Mouse (Mus musculus) spleen, embryonic (tissue): ENCODE results near the gene Spats2.
"Not testable (repeated sequence)": the region's sequence is repeated elsewhere in the genome, so short reads cannot be mapped to it uniquely, and the experiment has no call there.

Experiments
- CTCF ChIA-PET: fragments of 350-600 bp; sonication (Branson Sonifier 250); formaldehyde crosslinking; loops from one replicate; lab custom pipeline; 2022; lab: Charles Lee

Gene Spats2

DNA sequence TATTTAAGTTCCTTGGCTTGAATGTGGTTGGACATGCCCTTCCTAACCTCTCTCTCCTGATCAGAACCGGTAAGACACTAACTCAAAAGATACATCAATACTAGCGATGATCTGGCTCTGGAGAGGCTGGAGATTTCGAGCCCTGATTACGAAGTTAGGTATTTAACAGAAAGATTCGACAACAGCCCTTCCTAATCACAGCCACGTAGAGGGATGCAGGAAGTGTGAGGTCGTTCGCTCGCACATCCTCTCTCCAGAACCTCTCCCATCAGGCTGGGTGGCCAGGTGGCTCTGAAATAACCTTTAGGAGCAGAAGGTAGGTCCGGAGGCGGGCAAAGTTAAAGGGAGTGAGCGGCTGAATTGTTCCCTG, at the start of gene Spats2:
Spats2 (plus strand) TSS at position 206 of the 370 bp plus-strand sequence.
- CTCF ChIA-PET, result no interaction called here

DNA sequence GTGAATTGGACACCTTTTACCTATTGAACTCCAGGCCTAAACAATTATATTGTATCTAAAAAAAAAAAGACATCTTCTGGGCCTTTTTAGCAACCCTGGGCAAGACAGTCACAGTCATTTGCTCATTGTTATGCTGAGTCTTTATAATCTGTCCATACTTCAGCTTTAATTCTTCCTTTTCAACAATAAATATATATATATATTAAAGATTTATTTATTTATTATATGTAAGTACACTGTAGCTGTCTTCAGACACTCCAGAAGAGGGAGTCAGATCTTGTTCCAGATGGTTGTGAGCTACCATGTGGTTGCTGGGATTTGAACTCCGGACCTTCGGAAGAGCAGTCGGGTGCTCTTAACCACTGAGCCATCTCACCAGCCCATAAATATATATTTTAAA, 49.7 kb upstream of the Spats2 start:
- CTCF ChIA-PET, result not testable (repeated sequence)

DNA sequence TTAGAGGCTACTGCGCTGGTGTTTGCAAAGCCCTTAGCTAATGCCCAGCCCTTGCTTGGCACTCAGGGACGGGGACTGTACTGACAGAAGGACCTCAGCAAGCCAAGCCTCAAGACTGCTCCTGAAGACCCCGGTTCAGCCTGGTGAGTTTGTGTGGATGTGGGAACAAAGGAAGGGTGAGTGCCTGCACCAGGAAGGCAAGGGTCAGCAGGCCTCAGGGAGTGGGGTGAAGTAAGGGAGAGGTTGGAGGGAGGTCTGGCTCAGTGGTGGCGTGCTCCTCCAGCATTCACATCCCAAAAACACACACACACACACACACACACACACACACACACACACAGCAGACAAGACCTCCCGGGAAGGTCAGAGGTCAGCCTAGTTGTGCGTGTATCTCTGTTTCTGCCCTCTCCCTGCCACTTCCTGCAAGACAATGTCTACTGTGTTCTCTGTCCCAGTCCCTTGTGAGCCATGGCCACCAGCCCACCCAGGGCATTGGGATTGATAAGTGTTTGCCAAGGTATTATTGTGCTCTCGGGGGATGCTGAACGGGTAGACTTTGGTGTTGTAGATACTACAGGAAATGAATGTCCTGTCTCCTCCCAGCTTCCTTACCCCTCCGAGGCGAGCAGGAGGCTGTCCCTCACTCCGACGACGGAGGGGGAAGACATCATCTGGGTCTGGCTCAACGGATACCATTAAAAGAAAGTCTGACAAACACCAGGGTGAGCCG, 47.4 kb upstream of the Spats2 start:
- CTCF ChIA-PET, result interaction anchor here (0.7 kb wide), 1 partner anchor 16 kb away, joined by 5 read pairs; no protein-coding TSS in a partner anchor

DNA sequence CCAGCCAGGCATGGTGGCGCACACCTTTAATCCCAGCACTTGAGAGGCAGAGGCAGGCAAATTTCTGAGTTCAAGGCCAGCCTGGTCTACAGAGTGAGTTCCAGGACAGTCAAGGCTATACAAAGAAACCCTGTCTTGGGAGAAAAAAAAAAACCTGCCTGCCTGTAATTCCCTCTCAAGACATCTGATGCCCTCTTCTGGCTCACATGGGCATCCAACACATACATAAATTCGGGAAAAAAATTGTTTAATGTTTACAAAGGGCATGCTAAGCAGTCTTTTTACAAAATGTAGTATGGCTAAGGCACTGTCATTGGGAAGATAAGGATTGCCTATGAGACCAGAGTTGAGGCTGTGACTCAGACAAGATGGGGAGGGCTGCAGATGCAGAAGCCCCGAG, 45.9 kb upstream of the Spats2 start:
- CTCF ChIA-PET, result no interaction called here

DNA sequence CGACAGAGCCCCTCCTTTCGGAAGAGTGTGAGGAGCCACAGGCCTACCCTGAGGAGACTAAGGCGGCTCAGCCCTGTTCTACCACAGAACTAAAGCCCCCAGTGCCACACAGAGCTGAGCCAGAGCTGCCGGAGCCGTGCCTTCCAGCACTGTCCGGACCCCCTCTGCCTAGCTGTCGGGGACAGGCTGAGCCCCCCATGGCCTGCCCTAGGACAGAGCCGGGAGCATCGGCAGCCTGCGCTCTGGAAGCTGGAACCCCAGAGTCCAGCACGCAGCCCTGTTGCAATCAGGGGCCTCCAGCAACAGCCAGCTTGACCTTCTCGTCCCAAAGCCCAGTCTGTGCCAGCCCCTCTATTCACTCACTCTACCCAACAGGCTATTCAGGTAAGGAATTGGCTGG, 43.4 kb upstream of the Spats2 start:
- CTCF ChIA-PET, result no interaction called here

DNA sequence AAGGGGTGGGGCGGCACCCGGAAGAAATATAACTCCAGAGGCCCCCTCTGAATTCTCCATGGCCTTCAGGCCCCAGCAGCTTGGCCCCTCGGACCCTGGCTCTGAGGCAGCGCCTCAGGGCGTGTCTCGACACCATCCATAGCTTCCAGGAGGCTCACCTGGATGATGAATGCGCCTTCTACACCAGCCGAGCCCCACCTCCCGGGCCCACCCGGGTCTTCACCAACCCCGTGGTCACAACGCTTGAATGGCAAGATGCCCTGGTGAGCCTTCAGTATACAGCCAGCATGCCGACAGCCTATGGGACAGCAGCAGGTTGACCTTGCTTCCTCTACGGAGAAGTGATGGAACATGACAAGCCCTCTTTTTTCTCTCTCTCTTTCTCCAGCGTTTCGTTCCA, 42.9 kb upstream of the Spats2 start:
- CTCF ChIA-PET, result interaction anchor here (0.6 kb wide), 1 partner anchor 310 kb away, joined by 3 read pairs; no protein-coding TSS in a partner anchor

DNA sequence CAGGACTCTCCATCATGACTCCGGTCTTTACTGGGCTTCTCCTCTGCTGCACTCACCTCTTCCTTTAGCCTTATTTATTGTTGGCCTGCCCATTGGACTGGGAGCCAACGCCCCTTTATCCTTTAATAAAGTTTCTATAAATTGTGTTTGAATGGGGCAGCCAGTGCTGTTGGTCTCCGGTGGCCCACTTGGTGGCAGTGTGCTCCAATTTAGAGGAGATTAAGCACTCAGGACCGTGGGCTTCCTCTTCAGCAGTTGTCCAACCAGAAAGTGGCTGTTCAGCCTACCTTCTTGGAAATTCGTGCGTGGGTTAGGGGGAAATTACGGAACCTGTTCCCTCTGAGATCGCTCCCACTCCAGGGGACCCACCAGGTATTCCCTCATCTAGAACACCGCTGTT, 42.5 kb upstream of the Spats2 start:
- CTCF ChIA-PET, result interaction anchor here (0.6 kb wide), 1 partner anchor 310 kb away, joined by 3 read pairs; no protein-coding TSS in a partner anchor

DNA sequence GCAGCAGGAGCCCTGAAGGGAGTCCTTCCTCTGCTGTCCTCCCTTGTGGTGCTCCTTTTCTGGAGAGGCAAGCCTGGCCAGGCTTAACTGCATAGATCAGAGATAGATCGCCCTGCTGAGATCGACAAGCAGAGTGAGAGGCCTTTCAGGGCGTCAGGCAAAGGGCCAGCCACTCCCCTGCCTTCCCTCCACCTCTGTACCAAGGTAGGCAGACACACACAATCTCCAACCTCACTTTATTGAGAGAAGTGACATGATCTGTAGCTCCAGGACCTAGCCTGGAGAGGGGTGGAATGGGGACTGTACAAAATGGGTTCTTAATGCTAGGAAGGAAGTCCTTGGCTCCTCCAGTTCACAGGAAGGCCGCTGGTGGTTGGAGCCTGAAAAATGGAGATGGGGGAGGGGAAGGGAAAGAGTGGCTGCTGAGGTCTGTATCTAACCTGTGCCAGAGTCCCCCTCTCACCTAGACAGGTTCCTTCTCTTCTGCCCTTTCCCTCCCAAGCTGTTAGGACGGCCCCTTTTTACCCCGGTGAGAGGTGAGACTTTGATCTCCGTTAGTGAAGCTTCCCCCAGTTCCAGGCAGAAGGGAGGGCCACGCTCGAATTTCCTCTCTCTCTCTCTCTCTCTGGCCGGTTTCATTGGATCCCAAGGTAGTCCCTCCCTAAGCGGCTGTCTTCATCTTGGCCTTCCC, 41.7 kb upstream of the Spats2 start:
- CTCF ChIA-PET, result interaction anchor here (0.7 kb wide), 1 partner anchor 18 kb away, joined by 7 read pairs; no protein-coding TSS in a partner anchor

DNA sequence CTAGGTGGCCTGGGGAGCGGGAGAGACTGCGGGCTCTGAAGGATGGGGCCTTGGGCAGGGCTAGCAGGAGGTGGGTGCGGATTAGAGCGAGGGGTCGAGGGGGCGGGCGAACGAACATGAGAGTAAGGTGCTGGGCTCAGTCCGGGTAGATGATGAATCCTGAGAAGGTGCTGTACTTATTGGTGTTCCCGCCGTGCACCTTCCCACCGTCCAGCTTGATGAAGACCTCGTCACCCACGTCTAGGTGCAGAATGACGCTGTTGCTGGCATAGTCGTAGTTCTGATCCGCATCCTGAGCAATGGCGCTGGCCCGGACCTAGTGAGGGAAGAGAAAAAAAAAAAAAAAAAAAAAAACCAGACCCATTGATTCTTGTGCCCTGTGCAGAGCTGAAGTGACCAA, 41.1 kb upstream of the Spats2 start:
- CTCF ChIA-PET, result interaction anchor here (0.7 kb wide), 1 partner anchor 18 kb away, joined by 7 read pairs; no protein-coding TSS in a partner anchor

DNA sequence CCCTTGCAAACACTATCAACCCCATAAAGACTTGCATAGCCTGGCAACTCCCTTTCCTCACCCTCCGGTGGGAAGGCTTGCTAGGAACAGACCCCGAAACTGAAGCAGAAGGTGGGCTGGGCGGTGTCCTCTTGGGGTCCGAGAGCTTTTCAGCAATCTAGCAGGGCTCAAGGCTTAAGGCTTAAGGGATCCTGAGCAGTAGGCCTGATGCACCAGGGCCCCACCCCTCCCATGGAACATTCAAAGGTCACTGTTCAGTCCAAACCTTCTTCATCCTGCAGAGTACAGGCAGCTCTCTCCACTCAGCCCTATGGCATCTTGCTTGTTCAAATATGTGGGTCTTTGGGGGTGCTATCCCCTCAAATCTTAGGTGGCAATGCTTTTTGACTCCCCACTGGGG, 39.7 kb upstream of the Spats2 start:
- CTCF ChIA-PET, result no interaction called here

DNA sequence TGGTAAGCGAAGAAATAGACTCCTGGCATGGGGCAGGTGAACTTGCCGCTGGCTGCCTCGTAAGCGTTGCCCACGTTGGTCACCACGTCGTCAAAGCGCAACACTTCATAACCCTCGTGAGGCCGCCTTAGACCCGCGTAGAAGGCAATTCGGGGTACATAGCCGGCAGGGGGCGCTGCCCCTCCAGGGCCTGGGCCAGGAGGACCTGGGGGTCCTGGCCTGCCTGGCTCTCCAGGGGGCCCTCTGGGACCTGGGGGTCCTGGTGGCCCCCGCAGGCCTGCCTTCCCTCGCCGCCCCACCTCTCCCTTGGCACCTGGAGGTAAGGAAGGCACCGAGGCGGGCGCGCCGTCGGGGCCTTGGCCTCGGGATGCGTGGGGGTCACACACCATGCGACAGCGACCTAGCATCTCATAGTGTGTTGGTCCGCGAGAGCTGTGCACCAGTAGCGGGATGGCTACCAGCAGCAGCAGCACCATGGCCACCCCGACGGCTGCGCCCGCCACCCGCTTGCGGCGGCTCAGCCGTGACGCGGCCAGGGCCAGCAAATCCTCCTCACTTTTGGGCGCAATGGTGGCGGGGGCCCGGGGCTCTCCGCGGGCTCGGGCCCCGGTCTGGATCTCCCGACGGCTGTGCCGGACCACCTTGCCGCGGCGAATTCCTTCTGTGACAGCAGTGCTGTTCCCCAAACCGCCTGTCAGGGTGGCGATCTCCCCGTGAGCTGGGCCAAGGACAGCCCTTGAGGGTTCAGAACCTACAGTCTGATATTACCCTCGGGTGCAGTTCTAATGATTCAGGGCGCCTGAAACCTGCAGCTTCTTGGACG, 38.3 kb upstream of the Spats2 start, which contains the start of gene C1ql4:
C1ql4 (minus strand) TSS at position 565 of the 823 bp plus-strand sequence.
- CTCF ChIA-PET, result interaction anchor here (0.6 to 0.7 kb wide), 2 partner anchors 93 to 1759 kb away, joined by 3 to 10 read pairs; no protein-coding TSS in a partner anchor

DNA sequence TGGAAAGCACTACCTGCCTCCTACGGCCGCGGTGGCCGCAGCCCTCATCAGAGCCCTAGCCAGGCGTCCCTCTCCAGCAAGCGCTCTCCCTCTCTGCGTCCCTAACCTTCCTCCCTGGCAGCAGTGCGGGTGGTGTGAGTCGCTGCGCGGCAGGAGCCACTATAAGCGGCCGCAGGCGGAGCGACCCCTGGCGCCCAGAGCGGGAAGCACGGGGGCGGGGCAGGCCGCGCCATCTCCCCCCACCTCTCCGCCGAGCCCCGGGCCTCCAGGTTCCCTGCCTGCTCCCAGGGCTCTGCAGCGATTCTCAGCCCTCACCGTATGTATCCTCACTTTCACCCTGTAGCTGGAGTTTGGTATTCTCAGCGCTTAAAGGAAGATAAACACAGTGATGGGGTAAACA, 37.4 kb upstream of the Spats2 start:
- CTCF ChIA-PET, result interaction anchor here (0.7 kb wide), 1 partner anchor 1759 kb away, joined by 3 read pairs; no protein-coding TSS in a partner anchor

DNA sequence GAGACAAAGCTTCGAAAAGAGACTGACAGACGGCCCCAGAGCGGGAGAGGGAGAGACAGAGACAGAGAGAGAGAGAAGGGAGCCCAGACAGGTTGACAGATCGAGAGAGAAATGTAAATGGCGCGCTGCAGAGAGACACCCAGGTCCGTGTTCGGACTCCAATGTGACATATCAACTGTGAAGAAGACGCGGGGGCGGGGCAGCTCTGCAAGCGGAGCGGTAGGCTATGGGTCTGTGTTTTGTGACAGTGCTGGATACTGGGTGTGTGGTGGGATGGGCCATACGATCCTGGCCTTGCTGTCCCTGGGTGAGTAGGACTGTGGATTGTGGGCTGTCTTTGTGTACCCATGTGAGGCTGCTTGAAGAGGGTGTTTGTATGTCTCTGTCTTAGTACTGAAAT, 36.6 kb upstream of the Spats2 start:
- CTCF ChIA-PET, result interaction anchor here (0.7 kb wide), 1 partner anchor 100 kb away, joined by 8 read pairs; no protein-coding TSS in a partner anchor

DNA sequence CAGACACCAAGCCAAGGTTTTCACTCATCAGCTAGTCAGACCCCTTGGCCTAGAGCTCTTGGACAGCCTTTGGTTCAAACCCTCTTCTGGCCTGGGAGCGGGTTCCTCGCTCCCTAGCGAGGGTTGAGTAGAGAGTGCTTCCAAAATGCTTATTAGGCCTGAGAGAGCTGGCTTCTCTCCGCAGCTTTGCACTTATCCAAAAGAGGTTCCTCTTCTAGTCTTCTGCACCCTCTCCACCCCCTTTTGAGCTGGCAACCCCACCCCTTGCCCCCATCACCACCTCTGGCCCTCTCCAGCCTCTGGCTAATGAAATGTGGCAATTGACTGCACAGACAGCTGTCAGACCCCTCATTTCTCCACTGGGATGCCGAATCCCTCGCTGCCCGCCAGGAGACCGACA, 32.8 kb upstream of the Spats2 start, which contains the start of gene Dnajc22:
Dnajc22 (plus strand) TSS at position 301 of the 400 bp plus-strand sequence.
- CTCF ChIA-PET, result no interaction called here

DNA sequence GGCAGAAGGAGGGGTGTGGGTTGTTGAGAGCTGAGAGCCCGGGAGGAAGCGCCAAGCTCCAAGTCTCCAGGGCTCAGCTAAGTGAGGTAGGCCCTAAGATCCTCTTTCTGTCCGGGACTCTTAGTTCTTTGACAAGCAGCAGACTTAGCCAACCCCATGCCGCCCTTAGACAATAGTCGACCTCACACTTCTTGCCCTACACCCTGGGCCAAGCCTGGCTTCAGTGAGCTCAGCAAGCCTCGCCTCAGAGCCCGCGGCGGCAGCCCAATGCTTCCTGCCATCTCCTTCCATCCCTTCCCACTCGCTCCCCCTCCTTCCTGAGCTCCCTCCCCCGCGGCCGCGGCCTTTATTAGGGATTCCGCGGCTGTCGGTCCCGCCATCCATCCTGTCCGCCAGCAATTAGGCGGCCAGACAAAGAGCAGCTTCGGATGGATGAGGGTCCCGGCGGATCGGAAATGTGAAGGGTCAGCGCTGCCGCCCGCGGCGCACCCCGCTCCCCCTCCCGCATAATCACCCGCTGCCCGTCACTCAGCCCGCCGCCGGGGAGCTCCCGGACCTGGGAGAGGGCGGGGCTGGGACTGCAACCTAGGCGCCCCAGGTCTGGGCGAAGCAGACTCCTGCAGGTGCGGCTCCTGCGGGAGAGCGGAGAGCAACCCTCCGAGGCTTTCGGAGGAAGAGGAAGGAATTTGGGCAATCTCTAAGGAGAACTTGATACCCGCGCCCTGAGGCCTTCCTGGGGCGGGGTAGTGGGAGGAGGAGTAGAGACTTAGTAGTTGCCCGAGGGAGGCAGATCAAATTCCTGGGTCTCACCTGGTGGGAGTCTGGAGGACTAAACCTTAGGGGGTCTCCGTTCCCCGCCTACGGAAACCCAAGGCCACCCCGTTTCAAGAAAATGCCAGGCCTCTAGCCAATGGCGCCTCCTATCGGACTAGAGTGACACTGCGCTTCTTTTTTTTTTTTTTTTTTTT, 32.1 kb upstream of the Spats2 start:
- CTCF ChIA-PET, result interaction anchor here (0.6 kb wide), 2 partner anchors 16 to 22 kb away, joined by 5 read pairs; no protein-coding TSS in a partner anchor

DNA sequence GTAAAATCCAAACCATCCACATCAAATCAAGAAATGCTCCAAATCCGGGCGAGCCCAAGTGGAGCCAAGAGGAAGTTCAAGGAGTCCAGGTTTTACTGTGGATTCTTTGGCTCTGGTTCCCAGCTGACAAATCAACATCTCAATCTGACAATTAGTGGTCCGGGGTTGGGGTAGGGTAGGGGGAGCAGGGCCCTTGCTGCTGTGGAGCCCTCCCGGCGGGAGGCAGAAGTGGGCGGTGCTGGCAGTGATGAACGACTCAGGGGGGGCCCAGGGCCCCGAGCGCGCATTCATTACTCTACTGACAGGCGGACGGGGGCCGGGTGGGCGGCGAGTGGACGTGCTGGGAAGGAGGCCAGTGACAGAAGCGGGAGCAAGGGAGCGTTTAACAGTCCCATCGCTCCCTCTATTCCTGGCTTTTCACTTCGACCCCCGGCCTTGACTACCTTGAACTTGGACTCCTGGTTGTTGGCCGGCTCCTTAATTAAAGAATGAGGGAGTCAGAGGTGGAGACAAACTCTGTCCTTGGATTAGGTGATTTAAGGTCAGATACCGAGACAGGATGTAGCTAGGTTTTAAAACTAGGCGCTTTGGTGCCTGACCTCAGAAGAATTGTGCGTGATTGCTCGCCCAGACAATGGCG, 31.0 kb upstream of the Spats2 start:
- CTCF ChIA-PET, result interaction anchor here (0.6 to 0.7 kb wide), 3 partner anchors 17 to 27 kb away, joined by 5 to 8 read pairs (median 5); no protein-coding TSS in a partner anchor

DNA sequence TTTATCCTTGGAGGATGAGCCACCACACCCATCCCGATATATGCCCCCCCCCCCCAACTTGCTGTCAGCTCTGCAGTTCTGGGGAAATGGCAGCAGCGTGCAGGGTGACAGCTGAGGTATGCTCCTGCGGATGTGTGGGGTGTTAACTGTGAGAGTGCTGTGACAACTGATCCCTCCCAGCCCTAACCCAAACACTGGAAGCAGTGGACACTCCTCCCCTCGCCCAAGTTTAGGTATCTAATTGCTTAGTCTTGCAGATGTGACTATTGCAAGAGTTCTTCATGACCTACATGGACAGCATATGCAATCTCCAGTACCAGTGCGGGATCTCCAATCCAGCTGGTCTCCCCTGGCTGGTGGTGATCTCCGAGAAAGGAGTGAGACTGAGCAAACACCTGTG, 30.4 kb upstream of the Spats2 start:
- CTCF ChIA-PET, result interaction anchor here (0.7 kb wide), 1 partner anchor 26 kb away, joined by 8 read pairs; no protein-coding TSS in a partner anchor

DNA sequence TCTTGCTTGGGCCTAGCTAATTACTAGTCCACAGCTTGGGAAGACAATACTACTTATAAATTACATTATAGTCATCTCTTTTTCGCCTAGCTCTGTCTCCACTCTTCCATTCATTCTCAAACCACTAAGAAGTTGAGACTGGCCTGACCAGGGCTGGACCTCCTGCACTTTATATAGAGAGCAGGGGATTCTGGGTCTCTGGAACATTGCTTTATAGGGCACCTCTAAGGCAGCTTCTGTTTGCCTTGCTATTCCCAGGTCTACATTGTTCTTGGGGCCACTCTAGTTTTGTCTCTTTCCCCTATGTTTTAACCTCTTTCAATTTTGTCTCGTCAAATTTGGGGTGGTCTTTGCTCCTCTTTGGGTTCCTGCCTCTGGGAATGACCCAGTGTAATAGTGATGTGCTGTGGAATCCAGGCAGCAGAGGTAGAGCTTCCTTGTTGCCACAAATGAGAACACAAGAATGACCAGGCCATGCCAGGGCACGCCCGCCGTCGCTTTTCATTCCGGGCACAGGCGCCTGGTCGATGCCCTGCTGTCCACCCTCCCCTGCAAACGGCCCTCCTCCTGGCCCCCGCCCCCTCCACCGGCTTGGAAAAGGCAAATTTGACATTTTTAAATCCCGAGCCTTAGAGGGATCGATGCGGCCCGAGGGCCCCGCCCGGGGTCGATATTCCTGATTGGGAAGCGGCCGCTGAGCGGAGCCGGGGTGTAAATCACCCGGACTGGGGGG, 29.5 kb upstream of the Spats2 start:
- CTCF ChIA-PET, result no interaction called here
